Mouse (Mus musculus): ENCODE results near the gene Mc3r. TPM values are rescaled to one million over a fixed set of nuclear protein-coding genes. Genes with fewer than 3 reads are reported as not detected.
A peak's percentile ranks its signal among the peaks of the same experiment; 100 is the strongest.

The Mc3r gene
- not detected in 2 replicates for polyA plus RNA-seq (2015; fragmentation: Nextera tagmentation; extraction: Ambion mirVana)

DNA sequence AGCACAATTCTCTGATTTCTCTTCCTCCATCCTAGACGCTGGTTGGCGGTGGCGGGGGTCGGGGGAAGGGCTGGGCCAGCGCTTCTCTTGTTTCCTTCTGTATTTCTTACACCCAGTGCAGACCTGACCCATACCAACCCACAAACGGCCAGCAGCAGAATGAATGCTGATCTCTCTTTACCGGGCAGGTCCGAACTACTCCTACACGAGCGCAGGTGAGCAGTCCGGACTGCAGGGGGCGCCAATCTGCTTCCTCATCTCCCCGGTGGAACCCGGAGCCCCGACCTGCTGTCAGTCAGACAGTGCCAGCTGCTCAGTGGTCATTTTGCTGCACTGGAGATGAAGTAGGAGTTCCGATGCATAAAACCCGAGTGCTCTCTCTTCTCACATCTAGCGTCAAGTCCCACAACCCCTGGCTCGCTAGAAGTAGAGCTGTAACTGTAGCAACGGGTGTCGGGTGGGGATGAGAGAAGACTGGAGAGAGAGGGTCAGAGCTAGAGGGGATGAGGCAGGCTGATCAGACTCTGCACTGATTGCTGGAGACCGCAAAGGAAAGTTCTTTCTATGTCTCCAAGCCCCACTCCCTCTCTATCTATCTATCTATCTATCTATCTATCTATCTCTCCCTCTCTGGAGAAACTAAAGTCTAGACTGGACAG is at the start of gene Mc3r:
Gene Mc3r, plus strand, starts transcription at position 387 of the 659 bp plus-strand sequence.
- Histone ChIP-seq H3K4me1 (replicated peaks; ENCODE audit: control insufficient read depth, insufficient read depth, low read length) (no peaks in the 10 kb centered on the region), H3K4me3 (ENCODE audit: low read depth, low read length) (no peak within 1 kb of the TSS), H3K36me3 (ENCODE audit: control insufficient read depth, insufficient read depth) (no peaks in the 10 kb centered on the region), H3K27me3 (replicated peaks; ENCODE audit: control insufficient read depth, insufficient read depth, low read length) (0 out of 2 replicates have a peak, but pooled peaks cover 7% of the 10 kb centered on the region), H3K27ac (ENCODE audit: low read depth, low read length) (no peak within 1 kb of the TSS), H3K4me2 (replicated peaks; ENCODE audit: low read depth) (no peak within 1 kb of the TSS), H3K9ac (ENCODE audit: low read depth, low read length) (no peak within 1 kb of the TSS), H3K9me3 (ENCODE audit: control insufficient read depth) (no peaks in the 10 kb centered on the region)
- TF ChIP-seq CTCF (IDR thresholded peaks at IDR 0.05; ENCODE audit: low read depth): peak; percentile 61
- ATAC-seq: no peak
- WGBS: 11% methylated on average over 22 of the region's 22 CpGs

DNA sequence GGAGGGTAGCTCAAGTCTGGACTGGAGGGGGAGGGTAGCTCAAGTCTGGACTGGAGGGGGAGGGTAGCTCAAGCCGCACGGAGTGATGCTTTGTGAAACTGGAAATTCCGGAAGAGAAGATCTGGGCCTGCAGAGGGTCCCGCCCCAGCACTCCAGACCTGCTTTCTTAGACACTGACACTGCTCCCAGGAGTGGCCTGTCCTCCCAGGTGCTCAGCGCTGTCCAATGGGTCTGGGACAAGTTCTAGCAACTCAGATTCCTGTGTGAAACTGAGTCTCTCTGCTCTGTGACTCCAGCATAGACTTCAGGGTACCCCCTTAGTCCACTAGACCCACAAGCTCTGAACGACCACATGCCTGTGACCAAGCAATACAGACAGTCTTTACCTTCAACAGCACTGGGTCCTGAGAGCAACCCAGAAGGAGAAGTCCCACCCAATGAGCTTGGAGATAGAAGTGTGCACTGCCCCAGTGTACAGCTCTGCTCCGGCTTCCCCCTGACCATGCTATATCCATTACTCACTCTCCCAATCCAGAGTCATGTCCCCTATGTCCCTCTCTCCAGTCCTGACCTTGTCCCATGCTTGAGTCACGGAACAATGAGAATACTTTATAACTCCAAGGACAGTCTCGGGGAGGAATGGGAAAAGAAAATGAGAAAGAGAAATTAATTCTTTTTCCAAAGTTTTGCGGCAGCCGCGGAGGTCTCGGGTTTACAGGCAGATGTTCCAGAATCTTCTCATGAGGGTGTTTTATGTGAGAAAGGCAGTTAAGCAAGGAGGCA is 46.1 kb upstream of the Mc3r start:
- Histone ChIP-seq H3K9me3 (ENCODE audit: control insufficient read depth) (no peaks in the 10 kb centered on the region), H3K27ac (ENCODE audit: low read depth, low read length) (no peak overlapping the region), H3K4me2 (replicated peaks; ENCODE audit: low read depth) (no peak overlapping the region), H3K36me3 (ENCODE audit: control insufficient read depth, insufficient read depth) (no peaks in the 10 kb centered on the region), H3K27me3 (replicated peaks; ENCODE audit: control insufficient read depth, insufficient read depth, low read length) (0 out of 2 replicates have a peak, but pooled peaks cover 3% of the 10 kb centered on the region), H3K9ac (ENCODE audit: low read depth, low read length) (no peak overlapping the region), H3K4me1 (replicated peaks; ENCODE audit: control insufficient read depth, insufficient read depth, low read length) (no peaks in the 10 kb centered on the region), H3K4me3 (ENCODE audit: low read depth, low read length) (no peak overlapping the region)
- WGBS: 81% methylated on average over 13 of the region's 13 CpGs
- no peak for TF ChIP-seq CTCF (IDR thresholded peaks at IDR 0.05; ENCODE audit: low read depth)
- ATAC-seq: no peak

DNA sequence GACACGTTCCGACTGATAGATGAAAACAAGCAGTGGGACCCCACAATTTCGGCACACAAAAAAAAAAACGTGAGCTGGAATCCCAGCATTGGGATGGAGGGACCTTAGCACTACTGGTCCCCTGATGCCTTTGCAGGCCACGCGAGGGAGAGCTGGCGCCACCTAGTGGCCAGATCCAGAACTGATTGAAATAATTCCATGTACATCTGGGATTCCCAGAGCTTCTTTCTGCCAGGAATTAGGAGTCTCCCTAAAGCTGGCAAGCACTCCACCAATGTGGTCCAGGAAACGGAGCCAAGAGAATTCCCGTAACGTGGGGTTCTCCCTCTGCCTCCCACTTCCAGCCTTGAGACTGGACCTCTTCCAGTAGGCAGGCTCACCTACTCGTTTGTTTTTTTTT is 41.3 kb upstream of the Mc3r start:
- no peak for ATAC-seq
- no peak overlapping the region for H3K9ac ChIP-seq (ENCODE audit: low read depth, low read length)
- TF ChIP-seq CTCF (IDR thresholded peaks at IDR 0.05; ENCODE audit: low read depth): peak; percentile 96
- H3K9me3 ChIP-seq (ENCODE audit: control insufficient read depth): no peaks in the 10 kb centered on the region
- no peaks in the 10 kb centered on the region for H3K36me3 ChIP-seq (ENCODE audit: control insufficient read depth, insufficient read depth)
- no peak overlapping the region for H3K4me3 ChIP-seq (ENCODE audit: low read depth, low read length)
- no peak overlapping the region for H3K4me2 ChIP-seq (replicated peaks; ENCODE audit: low read depth)
- 12% methylated on average over 11 of the region's 11 CpGs for WGBS
- H3K27ac ChIP-seq (ENCODE audit: low read depth, low read length): no peak overlapping the region
- 0 out of 2 replicates have a peak, but pooled peaks cover 3% of the 10 kb centered on the region for H3K27me3 ChIP-seq (replicated peaks; ENCODE audit: control insufficient read depth, insufficient read depth, low read length)
- H3K4me1 ChIP-seq (replicated peaks; ENCODE audit: control insufficient read depth, insufficient read depth, low read length): no peaks in the 10 kb centered on the region

DNA sequence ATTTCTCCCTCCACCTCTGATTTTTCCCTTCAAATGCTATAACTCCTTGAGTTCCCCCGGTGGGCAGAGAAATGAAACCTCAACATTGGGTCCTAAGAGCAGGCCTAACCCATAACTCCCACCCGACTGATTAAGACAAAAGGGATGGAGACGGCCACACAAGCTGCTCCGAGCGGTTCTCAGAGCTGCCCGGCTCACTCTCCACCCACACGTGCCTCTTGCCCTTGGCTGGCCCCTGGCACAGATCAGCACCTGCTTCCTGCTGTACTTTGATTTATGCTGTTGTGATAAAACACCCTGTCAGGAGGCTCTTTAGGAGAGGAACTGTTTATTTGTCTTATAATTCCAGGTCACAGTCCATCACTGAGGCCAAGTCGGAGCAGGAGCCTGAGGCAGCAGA is 34.8 kb upstream of the Mc3r start:
- ATAC-seq: peak; percentile 89

DNA sequence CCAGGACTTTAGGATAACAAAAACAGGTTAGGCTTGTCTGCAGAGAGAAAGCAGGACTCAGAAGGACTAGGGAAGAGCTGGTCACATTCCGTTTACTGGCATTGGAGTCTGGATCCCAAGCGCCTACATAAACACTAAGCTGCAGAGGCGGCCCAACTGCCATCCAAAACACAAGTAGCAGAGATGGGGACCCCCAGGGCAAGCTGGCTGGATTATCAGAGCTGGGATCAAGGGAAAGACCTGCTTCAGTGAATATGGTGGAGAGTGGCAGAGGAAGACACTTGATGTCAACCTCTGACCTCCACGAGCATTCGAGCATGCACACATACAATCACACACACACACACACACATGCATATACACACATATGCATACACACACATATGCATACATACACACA is 34.0 kb upstream of the Mc3r start:
- no peaks in the 10 kb centered on the region for H3K4me1 ChIP-seq (replicated peaks; ENCODE audit: control insufficient read depth, insufficient read depth, low read length)
- ATAC-seq: no peak
- no peaks in the 10 kb centered on the region for H3K27me3 ChIP-seq (replicated peaks; ENCODE audit: control insufficient read depth, insufficient read depth, low read length)
- H3K4me2 ChIP-seq (replicated peaks; ENCODE audit: low read depth): no peak overlapping the region
- no peaks in the 10 kb centered on the region for H3K9me3 ChIP-seq (ENCODE audit: control insufficient read depth)
- no peak overlapping the region for H3K27ac ChIP-seq (ENCODE audit: low read depth, low read length)
- H3K9ac ChIP-seq (ENCODE audit: low read depth, low read length): no peak overlapping the region
- WGBS: 81% methylated on average over 5 of the region's 5 CpGs
- no peaks in the 10 kb centered on the region for H3K36me3 ChIP-seq (ENCODE audit: control insufficient read depth, insufficient read depth)
- no peak for TF ChIP-seq CTCF (IDR thresholded peaks at IDR 0.05; ENCODE audit: low read depth)
- no peak overlapping the region for H3K4me3 ChIP-seq (ENCODE audit: low read depth, low read length)

More for the DNA sequence above, 34.8 kb upstream of the Mc3r start:
- 36% methylated on average over 8 of the region's 8 CpGs for WGBS
- no peak for TF ChIP-seq CTCF (IDR thresholded peaks at IDR 0.05; ENCODE audit: low read depth)
- Histone ChIP-seq H3K4me2 (replicated peaks; ENCODE audit: low read depth) (no peak overlapping the region), H3K4me1 (replicated peaks; ENCODE audit: control insufficient read depth, insufficient read depth, low read length) (no peaks in the 10 kb centered on the region), H3K36me3 (ENCODE audit: control insufficient read depth, insufficient read depth) (no peaks in the 10 kb centered on the region), H3K27me3 (replicated peaks; ENCODE audit: control insufficient read depth, insufficient read depth, low read length) (no peaks in the 10 kb centered on the region), H3K9ac (ENCODE audit: low read depth, low read length) (no peak overlapping the region), H3K9me3 (ENCODE audit: control insufficient read depth) (no peaks in the 10 kb centered on the region), H3K27ac (ENCODE audit: low read depth, low read length) (no peak overlapping the region), H3K4me3 (ENCODE audit: low read depth, low read length) (no peak overlapping the region)

DNA sequence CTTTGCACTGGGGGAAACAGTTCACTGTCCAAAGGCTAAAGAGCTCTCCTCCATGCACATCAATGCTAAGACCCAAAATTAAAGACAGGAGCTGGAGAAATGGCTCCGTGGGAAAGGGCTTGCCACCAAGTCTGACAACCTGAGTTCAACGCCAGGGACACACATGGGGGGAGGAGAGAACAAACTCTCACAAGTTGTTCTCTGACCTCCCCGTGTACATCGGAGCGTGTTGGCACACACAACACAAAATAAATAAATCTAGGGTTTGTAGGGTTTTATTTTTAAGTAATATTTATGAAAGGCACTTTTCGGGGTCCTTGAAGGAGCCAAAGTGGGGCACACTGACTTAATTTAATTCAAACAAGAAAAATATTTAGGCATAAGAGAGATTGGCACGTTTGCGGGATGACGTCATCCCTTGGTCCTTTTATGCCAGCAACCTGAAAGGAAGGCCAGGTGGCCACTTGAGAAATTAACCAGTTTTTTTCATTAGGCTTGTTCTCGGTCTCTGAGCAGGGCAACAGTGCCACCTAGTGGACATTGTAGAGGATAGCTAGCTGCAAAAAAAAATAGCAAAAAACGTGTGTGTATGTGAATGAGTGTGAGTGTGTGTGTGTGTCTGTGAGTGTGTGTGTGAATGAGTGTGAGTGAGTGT is 32.7 kb upstream of the Mc3r start:
- Histone ChIP-seq H3K27ac (ENCODE audit: low read depth, low read length) (no peak overlapping the region), H3K9me3 (ENCODE audit: control insufficient read depth) (no peaks in the 10 kb centered on the region), H3K9ac (ENCODE audit: low read depth, low read length) (no peak overlapping the region), H3K36me3 (ENCODE audit: control insufficient read depth, insufficient read depth) (no peaks in the 10 kb centered on the region), H3K4me2 (replicated peaks; ENCODE audit: low read depth) (no peak overlapping the region), H3K27me3 (replicated peaks; ENCODE audit: control insufficient read depth, insufficient read depth, low read length) (no peaks in the 10 kb centered on the region), H3K4me1 (replicated peaks; ENCODE audit: control insufficient read depth, insufficient read depth, low read length) (no peaks in the 10 kb centered on the region), H3K4me3 (ENCODE audit: low read depth, low read length) (no peak overlapping the region)
- 34% methylated on average over 11 of the region's 11 CpGs for WGBS
- TF ChIP-seq CTCF (IDR thresholded peaks at IDR 0.05; ENCODE audit: low read depth): peak; percentile 94
- ATAC-seq: no peak
